Mouse (Mus musculus) embryonic stem cell, embryonic (primary cell): Measurements from ENCODE around the gene Psmb6.

ENCODE experiments used
- CTCF ChIA-PET, 4 experiments: fragments of 300-600 bp in 2 of 4; fragments of 350-600 bp in 2 of 4; sonication (Branson Sonifier 250); formaldehyde crosslinking; loops; one replicate each; lab custom pipeline; 2022; ENCODE audit warnings: inconsistent platforms in 2 of 4; lab: Charles Lee
- POLR2A ChIA-PET, 4 experiments: fragments of 300-600 bp in 2 of 4; fragments of 350-600 bp in 2 of 4; sonication (Branson Sonifier 250); formaldehyde crosslinking; loops; one replicate each; lab custom pipeline; 2022; ENCODE audit warnings: antibody characterized with exemption in 4 of 4, inconsistent platforms in 1 of 4; lab: Charles Lee

Psmb6 gene

DNA sequence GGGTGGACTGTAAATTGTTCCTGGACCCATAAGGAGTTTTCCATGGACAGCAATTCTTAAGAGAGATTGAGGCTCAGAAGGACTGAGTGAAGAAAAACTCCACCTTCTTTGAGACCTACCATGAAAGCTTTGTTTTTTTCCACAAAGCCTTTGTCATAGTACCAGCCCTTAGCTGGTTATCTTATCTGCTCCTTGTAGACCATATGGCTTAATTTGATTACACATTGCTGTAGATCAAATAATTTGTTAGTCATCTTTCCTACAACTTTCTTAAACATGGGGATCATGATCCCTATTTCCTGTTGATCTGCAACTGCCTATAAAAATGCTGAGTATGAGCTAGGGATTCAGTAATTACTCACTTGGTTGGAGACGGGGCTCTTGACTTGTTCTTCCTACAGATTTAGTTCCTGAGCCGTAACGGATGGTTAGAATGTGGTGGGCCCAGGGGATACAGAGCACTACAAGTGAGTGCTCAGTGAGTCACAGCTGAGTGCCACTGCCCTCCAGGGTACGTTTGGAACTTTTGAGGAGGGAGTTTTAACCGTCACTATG is 47.3 kb downstream of the Psmb6 start:
- ChIA-PET CTCF (interaction anchor here in 1 of 4 experiments (0.7 kb wide), 1 partner anchor 68 kb away, joined by 3 read pairs; no protein-coding TSS in a partner anchor), POLR2A (interaction anchor here in 1 of 4 experiments (1.7 kb wide), 1 partner anchor 11 kb away, joined by 4 read pairs; no protein-coding TSS in a partner anchor)

DNA sequence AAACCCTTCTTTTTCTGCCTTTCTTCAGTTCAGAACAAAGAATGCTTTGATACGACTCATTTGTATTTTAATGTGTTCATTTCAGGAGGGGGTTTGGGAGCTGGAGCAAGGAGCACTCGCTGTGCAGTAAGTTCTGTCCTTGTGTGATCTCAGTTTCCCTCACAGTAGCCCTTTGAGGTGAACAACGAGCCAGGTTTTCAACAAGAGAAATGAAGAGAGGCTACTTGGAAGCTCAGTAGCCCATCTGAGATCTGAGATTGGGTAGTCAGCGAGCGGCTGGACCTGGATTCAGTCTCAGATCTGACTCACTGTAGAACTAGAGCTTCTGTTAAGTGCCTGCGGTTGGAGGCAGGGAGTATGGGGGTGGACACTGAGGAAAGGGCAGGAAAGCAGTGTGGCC is 48.7 kb downstream of the Psmb6 start:
- ChIA-PET CTCF (interaction anchor here in 1 of 4 experiments (1.1 kb wide), 1 partner anchor 35 kb away, joined by 6 read pairs; no protein-coding TSS in a partner anchor), POLR2A (interaction anchor here in 2 of 4 experiments (1.0 to 1.2 kb wide), 3 partner anchors 12 to 95 kb away, joined by 3 to 5 read pairs (median 3); no protein-coding TSS in a partner anchor)

DNA sequence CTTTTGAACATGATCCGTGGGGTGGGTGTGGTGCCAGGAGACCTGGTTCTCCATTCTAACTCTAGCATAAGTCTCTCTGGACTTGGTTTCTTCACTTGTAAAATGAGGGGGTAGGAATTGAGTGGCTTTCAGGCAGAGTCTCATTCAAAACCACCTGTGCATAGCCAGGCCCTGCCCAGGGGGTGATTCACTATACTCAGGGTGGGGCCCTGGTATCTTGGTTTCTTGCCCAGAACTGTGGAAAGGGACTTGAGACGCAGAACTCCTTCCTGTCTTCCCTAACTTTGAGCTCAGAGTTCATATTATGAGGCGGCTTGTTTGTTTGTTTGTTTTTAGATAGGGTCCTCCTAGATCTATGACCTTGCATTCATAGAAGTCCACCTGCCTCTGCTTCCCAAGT is 52.0 kb downstream of the Psmb6 start:
- CTCF ChIA-PET: no interaction called here

More for the DNA sequence above, 52.0 kb downstream of the Psmb6 start:
- POLR2A ChIA-PET: interaction anchor here in 2 of 4 experiments (0.6 to 1.3 kb wide), 3 partner anchors 11 to 92 kb away, joined by 3 to 4 read pairs (median 3); partner anchors contain the start of genes Rnf167 (in 1 of the 2), Slc25a11 (in 1 of the 2) and Spag7 (in 1 of the 2)
